Mouse (Mus musculus) lung, postnatal 0 days (tissue): ENCODE results near the gene Cep41.

ENCODE experiments used
- CTCF ChIP-seq: IDR thresholded peaks from 2 replicates; pipeline ENCODE4 v1.5.1; 2016; ENCODE audit warnings: antibody characterized with exemption, mild to moderate bottlenecking
- EP300 ChIP-seq: IDR thresholded peaks from 2 replicates; pipeline ENCODE4 v1.6.1; 2016; ENCODE audit warnings: antibody characterized with exemption, mild to moderate bottlenecking, control low read depth

DNA sequence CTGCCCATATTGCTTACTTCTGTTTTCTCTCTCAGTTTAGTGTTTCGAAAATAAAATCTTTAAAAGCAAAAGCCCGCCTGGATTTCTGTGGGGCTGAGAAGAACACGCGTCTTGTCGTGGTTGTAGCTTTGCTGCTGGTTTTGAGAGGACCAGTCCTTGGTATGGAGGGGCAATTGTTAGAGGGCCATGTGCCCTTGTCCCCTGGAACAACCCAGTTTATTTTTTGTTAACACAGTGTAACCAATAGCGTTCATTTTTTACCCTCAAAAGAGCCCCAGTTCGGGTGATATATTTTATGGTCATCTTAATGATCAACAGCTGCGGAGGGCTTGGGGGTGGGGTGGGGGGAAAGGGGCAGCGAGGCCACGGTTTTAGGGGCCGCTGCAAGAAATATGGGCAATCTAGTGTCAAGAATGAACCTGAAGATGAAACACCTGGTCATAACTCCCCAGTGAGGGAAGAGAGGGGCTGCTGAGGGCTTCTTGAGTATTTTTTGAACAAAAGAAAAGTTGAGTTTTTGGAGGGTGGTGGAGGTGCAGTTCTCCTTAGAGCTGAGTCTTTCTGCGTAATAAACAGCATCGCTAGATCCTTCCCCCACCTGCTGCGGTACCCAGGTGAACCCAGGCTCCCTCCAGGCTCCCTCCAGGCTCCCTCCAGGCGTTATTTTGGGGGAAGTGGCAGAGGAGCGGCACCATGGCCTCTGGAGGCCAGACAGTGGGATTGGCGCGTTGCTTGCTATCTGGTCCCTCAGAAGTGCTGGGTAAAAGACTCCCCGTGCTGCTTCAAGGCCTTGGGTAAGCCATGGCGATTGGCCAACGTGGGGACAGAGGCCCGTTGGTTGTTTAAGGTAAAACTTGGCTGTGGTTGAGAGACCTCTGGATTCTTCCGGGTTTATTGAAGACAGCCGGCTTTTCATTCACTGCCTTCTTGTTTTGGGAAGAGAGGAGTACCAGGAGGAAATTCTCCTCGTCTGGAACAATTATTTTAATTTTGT, 17.1 kb upstream of the Cep41 start:
- no peak for TF ChIP-seq CTCF
- no peak for TF ChIP-seq EP300
